Mouse (Mus musculus) adrenal gland, postnatal 14 days (tissue): ENCODE results near the gene Lrp6. TPM values are rescaled to one million over a fixed set of nuclear protein-coding genes. Genes with fewer than 3 reads are reported as not detected.
A peak's percentile ranks its signal among the peaks of the same experiment; 100 is the strongest.

Experiments
- DNase-seq: peaks from one replicate; pipeline ENCODE4 v3.0.0; 2021; ENCODE audit warnings: mixed read lengths
- long read RNA-seq, 2 experiments: library from polyadenylated mRNA; stranded (forward); transcript quantifications; one replicate each; pipeline ENCODE4 v2.0.0; 2021
- total RNA-seq: library from RNA; stranded (reverse); gene quantifications from 2 replicates; pipeline ENCODE4 v1.2.3, GENCODE M21; 2021

Lrp6 gene
- total RNA-seq: 81.5 and 89.2 TPM in 2 replicates
- long read RNA-seq, experiment 1, full-length matches to known transcripts: 7 of 38 reads
- long read RNA-seq, experiment 1, partial matches to known transcripts: 18 of 38 reads
- long read RNA-seq, experiment 1, other reads (novel, unspliced or antisense): 13 of 38 reads
- long read RNA-seq, experiment 2, full-length matches to known transcripts: 4 of 36 reads
- long read RNA-seq, experiment 2, partial matches to known transcripts: 24 of 36 reads
- long read RNA-seq, experiment 2, other reads (novel, unspliced or antisense): 8 of 36 reads

GRCm38 (mm10) chr6:134566818-134567485 lies at the start of gene Lrp6:
TSS of gene Lrp6 (minus strand) at chr6:134566965.
- DNase-seq: peak; percentile 92

- peak; percentile 92 for DNase-seq
Measured at GRCm38 (mm10) chr6:134614723-134615648, 48.2 kb upstream of the Lrp6 start.

GRCm38 (mm10) chr6:134614322-134614721 lies 47.6 kb upstream of the Lrp6 start:
- no peak for DNase-seq

- DNase-seq: no peak
Measured at GRCm38 (mm10) chr6:134611896-134612295, 45.1 kb upstream of the Lrp6 start.

- DNase-seq: no peak
Measured at GRCm38 (mm10) chr6:134610380-134610779, 43.6 kb upstream of the Lrp6 start.

GRCm38 (mm10) chr6:134606949-134607746 lies 40.4 kb upstream of the Lrp6 start:
- peak; percentile 48 for DNase-seq

- peak; percentile 23 for DNase-seq
Measured at GRCm38 (mm10) chr6:134606540-134606939, 39.8 kb upstream of the Lrp6 start.

- no peak for DNase-seq
Measured at GRCm38 (mm10) chr6:134605196-134605595, 38.4 kb upstream of the Lrp6 start.

- DNase-seq: no peak
Measured at GRCm38 (mm10) chr6:134602371-134603003, 35.7 kb upstream of the Lrp6 start.

GRCm38 (mm10) chr6:134601766-134602165 lies 35.0 kb upstream of the Lrp6 start:
- peak; percentile 37 for DNase-seq

- DNase-seq: peak; percentile 26
Measured at GRCm38 (mm10) chr6:134601130-134601529, 34.4 kb upstream of the Lrp6 start.

- DNase-seq: no peak
Measured at GRCm38 (mm10) chr6:134599239-134599638, 32.5 kb upstream of the Lrp6 start.

GRCm38 (mm10) chr6:134597651-134598229 lies 31.0 kb upstream of the Lrp6 start:
- DNase-seq: no peak

- peak; percentile 57 for DNase-seq
Measured at GRCm38 (mm10) chr6:134594569-134595442, 28.0 kb upstream of the Lrp6 start.

GRCm38 (mm10) chr6:134591614-134592013 lies 24.8 kb upstream of the Lrp6 start:
- no peak for DNase-seq

- DNase-seq: no peak
Measured at GRCm38 (mm10) chr6:134586241-134586640, 19.5 kb upstream of the Lrp6 start.

GRCm38 (mm10) chr6:134584616-134585015 lies 17.9 kb upstream of the Lrp6 start:
- DNase-seq: no peak

- DNase-seq: no peak
Measured at GRCm38 (mm10) chr6:134582110-134582509, 15.3 kb upstream of the Lrp6 start.

GRCm38 (mm10) chr6:134579506-134579905 lies 12.7 kb upstream of the Lrp6 start:
- DNase-seq: no peak

- no peak for DNase-seq
Measured at GRCm38 (mm10) chr6:134578039-134578438, 11.3 kb upstream of the Lrp6 start.
